Mouse (Mus musculus) macrophage (primary cell): ENCODE data around the gene Lrig1. TPM values are rescaled to one million over a fixed set of nuclear protein-coding genes. Genes with fewer than 3 reads are reported as not detected.

Source experiments
- H3K27ac ChIP-seq: fragments of 350-480 bp; formaldehyde crosslinking; 2 replicates; pipeline ENCODE4 v1.9.0; 2021
- H3K36me3 ChIP-seq: fragments of 350-480 bp; formaldehyde crosslinking; 2 replicates; pipeline ENCODE4 v1.9.0; 2021; ENCODE audit errors: inconsistent target
- H3K4me3 ChIP-seq: fragments of 350-480 bp; formaldehyde crosslinking; 2 replicates; pipeline ENCODE4 v1.9.0; 2021; ENCODE audit errors: inconsistent target
- H3K79me2 ChIP-seq: fragments of 350-480 bp; formaldehyde crosslinking; 2 replicates; pipeline ENCODE4 v1.9.0; 2021; ENCODE audit errors: inconsistent target
- WGBS: methylation state at CpG from one replicate; pipeline ENCODE4 v1.1.7; 2026; ENCODE audit warnings: inconsistent platforms; ENCODE audit not compliant: missing documents; 5-methylcytosine and 5-hydroxymethylcytosine counted together
- polyA plus RNA-seq: library from polyadenylated mRNA; stranded (reverse); fragments of 250-400 nt; gene quantifications from 3 replicates; pipeline ENCODE4 v1.2.4, GENCODE M21; 2018; ENCODE audit warnings: inconsistent platforms

Gene Lrig1
- polyA plus RNA-seq, 1 experiment from 2014 or later = 0.30 TPM

- no peaks in the 10 kb centered on the region for H3K79me2 ChIP-seq
- H3K27ac ChIP-seq = no peak overlapping the region
- 93% methylated on average over 1 of the region's 1 CpGs for WGBS
- H3K36me3 ChIP-seq = no peaks in the 10 kb centered on the region
- no peak overlapping the region for H3K4me3 ChIP-seq
These were observed 64.6 kb downstream of the Lrig1 start for GRCm38 (mm10) chr6:94635343-94635742.

GRCm38 (mm10) chr6:94634710-94635109, 65.2 kb downstream of the Lrig1 start:
- no peaks in the 10 kb centered on the region for H3K79me2 ChIP-seq
- H3K4me3 ChIP-seq = no peak overlapping the region
- H3K36me3 ChIP-seq = no peaks in the 10 kb centered on the region
- H3K27ac ChIP-seq = no peak overlapping the region
- WGBS = 92% methylated on average over 9 of the region's 9 CpGs

- WGBS = 82% methylated on average over 4 of the region's 4 CpGs
- H3K4me3 ChIP-seq = no peak overlapping the region
- H3K27ac ChIP-seq = no peak overlapping the region
These were observed 65.7 kb downstream of the Lrig1 start for GRCm38 (mm10) chr6:94634274-94634673.

GRCm38 (mm10) chr6:94631779-94632082, 68.2 kb downstream of the Lrig1 start:
- no peaks in the 10 kb centered on the region for H3K36me3 ChIP-seq
- no peak overlapping the region for H3K4me3 ChIP-seq
- no peaks in the 10 kb centered on the region for H3K79me2 ChIP-seq
- no peak overlapping the region for H3K27ac ChIP-seq
- 96% methylated on average over 6 of the region's 6 CpGs for WGBS

More at GRCm38 (mm10) chr6:94634274-94634673, 65.7 kb downstream of the Lrig1 start:
- H3K79me2 ChIP-seq = no peaks in the 10 kb centered on the region
- no peaks in the 10 kb centered on the region for H3K36me3 ChIP-seq

GRCm38 (mm10) chr6:94631051-94631778, 68.7 kb downstream of the Lrig1 start:
- H3K79me2 ChIP-seq = no peaks in the 10 kb centered on the region
- 91% methylated on average over 4 of the region's 7 CpGs for WGBS
- H3K27ac ChIP-seq = no peak overlapping the region
- H3K36me3 ChIP-seq = no peaks in the 10 kb centered on the region
- H3K4me3 ChIP-seq = no peak overlapping the region

- Histone ChIP-seq H3K79me2 (no peaks in the 10 kb centered on the region), H3K27ac (no peak overlapping the region), H3K4me3 (no peak overlapping the region), H3K36me3 (no peaks in the 10 kb centered on the region)
- WGBS = 91% methylated on average over 6 of the region's 6 CpGs
These were observed 71.2 kb downstream of the Lrig1 start for GRCm38 (mm10) chr6:94628787-94629186.

GRCm38 (mm10) chr6:94627714-94628595, 72.0 kb downstream of the Lrig1 start:
- H3K79me2 ChIP-seq = no peaks in the 10 kb centered on the region
- no peak overlapping the region for H3K4me3 ChIP-seq
- 91% methylated on average over 15 of the region's 15 CpGs for WGBS
- H3K36me3 ChIP-seq = no peaks in the 10 kb centered on the region
- no peak overlapping the region for H3K27ac ChIP-seq

- no peak overlapping the region for H3K4me3 ChIP-seq
- H3K36me3 ChIP-seq = no peaks in the 10 kb centered on the region
- 77% methylated on average over 2 of the region's 2 CpGs for WGBS
- H3K79me2 ChIP-seq = no peaks in the 10 kb centered on the region
- no peak overlapping the region for H3K27ac ChIP-seq
These were observed 73.2 kb downstream of the Lrig1 start for GRCm38 (mm10) chr6:94626807-94627206.

GRCm38 (mm10) chr6:94625896-94626295, 74.1 kb downstream of the Lrig1 start:
- 51% methylated on average over 5 of the region's 5 CpGs for WGBS
- H3K79me2 ChIP-seq = no peaks in the 10 kb centered on the region

GRCm38 (mm10) chr6:94624543-94624942, 75.4 kb downstream of the Lrig1 start:
- Histone ChIP-seq H3K4me3 (no peak overlapping the region), H3K36me3 (no peaks in the 10 kb centered on the region), H3K27ac (no peak overlapping the region), H3K79me2 (no peaks in the 10 kb centered on the region)
- 82% methylated on average over 5 of the region's 5 CpGs for WGBS

More at GRCm38 (mm10) chr6:94625896-94626295, 74.1 kb downstream of the Lrig1 start:
- Histone ChIP-seq H3K4me3 (no peak overlapping the region), H3K36me3 (no peaks in the 10 kb centered on the region), H3K27ac (no peak overlapping the region)

GRCm38 (mm10) chr6:94622983-94623382, 77.0 kb downstream of the Lrig1 start:
- H3K4me3 ChIP-seq = no peak overlapping the region
- no peak overlapping the region for H3K27ac ChIP-seq
- H3K36me3 ChIP-seq = no peaks in the 10 kb centered on the region
- H3K79me2 ChIP-seq = no peaks in the 10 kb centered on the region
- WGBS = 87% methylated on average over 4 of the region's 4 CpGs

- Histone ChIP-seq H3K79me2 (no peaks in the 10 kb centered on the region), H3K4me3 (no peak overlapping the region), H3K36me3 (no peaks in the 10 kb centered on the region), H3K27ac (no peak overlapping the region)
- WGBS = 94% methylated on average over 8 of the region's 9 CpGs
These were observed 79.1 kb downstream of the Lrig1 start for GRCm38 (mm10) chr6:94620801-94621301.

- 89% methylated on average over 6 of the region's 6 CpGs for WGBS
- Histone ChIP-seq H3K4me3 (no peak overlapping the region), H3K36me3 (no peaks in the 10 kb centered on the region), H3K27ac (no peak overlapping the region), H3K79me2 (no peaks in the 10 kb centered on the region)
These were observed 79.7 kb downstream of the Lrig1 start for GRCm38 (mm10) chr6:94620287-94620686.

- H3K79me2 ChIP-seq = no peaks in the 10 kb centered on the region
- no peak overlapping the region for H3K27ac ChIP-seq
- WGBS = 92% methylated on average over 5 of the region's 5 CpGs
- no peak overlapping the region for H3K4me3 ChIP-seq
- H3K36me3 ChIP-seq = no peaks in the 10 kb centered on the region
These were observed 81.3 kb downstream of the Lrig1 start for GRCm38 (mm10) chr6:94618671-94619070.

- no peak overlapping the region for H3K27ac ChIP-seq
- H3K36me3 ChIP-seq = no peaks in the 10 kb centered on the region
- WGBS = 88% methylated on average over 4 of the region's 4 CpGs
- no peak overlapping the region for H3K4me3 ChIP-seq
- H3K79me2 ChIP-seq = no peaks in the 10 kb centered on the region
These were observed 84.0 kb downstream of the Lrig1 start for GRCm38 (mm10) chr6:94615936-94616335.
